Mouse (Mus musculus) intestine, embryonic 16.5 days (tissue): ENCODE results near the gene Wdr19. TPM values are rescaled to one million over a fixed set of nuclear protein-coding genes. Genes with fewer than 3 reads are reported as not detected.

Source experiments
- ATAC-seq: fragments of 200-750 bp; cut with Nextera tagmentation; 2 replicates; pipeline ENCODE4 v1.8.0; 2017; ENCODE audit warnings: moderate TSS enrichment, moderate library complexity
- H3K27ac ChIP-seq: fragments of 300-500 bp; sonication (generic); 2 replicates; pipeline ENCODE4 v1.5.1; 2014; ENCODE audit warnings: mild to moderate bottlenecking, low read length
- H3K27me3 ChIP-seq: fragments of 300-500 bp; sonication (generic); replicated peaks from 2 replicates; pipeline ENCODE4 v1.6.1; 2014; ENCODE audit warnings: low read length, control low read depth, mixed read lengths; ENCODE audit not compliant: control insufficient read depth, insufficient read depth
- H3K36me3 ChIP-seq: fragments of 300-500 bp; sonication (generic); 2 replicates; pipeline ENCODE4 v1.6.1; 2014; ENCODE audit warnings: low read length, control low read depth; ENCODE audit not compliant: control insufficient read depth, insufficient read depth
- H3K4me1 ChIP-seq: fragments of 300-500 bp; sonication (generic); 2 replicates; pipeline ENCODE4 v1.6.1; 2014; ENCODE audit warnings: low read length, control low read depth, mixed read lengths; ENCODE audit not compliant: control insufficient read depth, insufficient read depth
- H3K4me2 ChIP-seq: fragments of 300-500 bp; sonication (generic); 2 replicates; pipeline ENCODE4 v1.6.1; 2014; ENCODE audit warnings: low read depth, low read length, control low read depth
- H3K4me3 ChIP-seq: fragments of 300-500 bp; sonication (generic); 2 replicates; pipeline ENCODE4 v1.5.1; 2014; ENCODE audit warnings: mild to moderate bottlenecking, low read length
- H3K9ac ChIP-seq: fragments of 300-500 bp; sonication (generic); 2 replicates; pipeline ENCODE4 v1.6.1; 2014; ENCODE audit warnings: low read depth, low read length
- H3K9me3 ChIP-seq: fragments of 300-500 bp; sonication (generic); 2 replicates; pipeline ENCODE4 v1.6.1; 2016; ENCODE audit warnings: low read length, control low read depth; ENCODE audit not compliant: control insufficient read depth
- WGBS: fragments of 180-500 bp; shearing (Covaris S2); extraction: QIAGEN DNeasy Blood & Tissue Kit; methylation state at CpG from one replicate; pipeline ENCODE4 v1.1.7; 2014; 5-methylcytosine and 5-hydroxymethylcytosine counted together
- polyA plus RNA-seq: library from polyadenylated mRNA; unstranded; fragments of >200 nt; fragmentation: Nextera tagmentation; extraction: Ambion mirVana; gene quantifications from 2 replicates; pipeline ENCODE4 v1.2.1, GENCODE M21; 2015

The Wdr19 gene
- polyA plus RNA-seq, 1 experiment from 2014 or later = 4.5 TPM

- Histone ChIP-seq H3K27me3 (no peaks in the 10 kb centered on the region), H3K4me2 (no peak overlapping the region), H3K4me3 (no peak overlapping the region), H3K9me3 (no peaks in the 10 kb centered on the region), H3K4me1 (no peaks in the 10 kb centered on the region; the same call in 1 of the 2 replicates), H3K9ac (no peak overlapping the region), H3K27ac (no peak overlapping the region), H3K36me3 (no peaks in the 10 kb centered on the region)
- ATAC-seq = no peak
- WGBS = 76% methylated on average over 21 of the region's 21 CpGs
Measured at GRCm38 (mm10) chr5:65181160-65181793, 18.2 kb upstream of the Wdr19 start.

GRCm38 (mm10) chr5:65181794-65182169, 17.7 kb upstream of the Wdr19 start:
- Histone ChIP-seq H3K9me3 (no peaks in the 10 kb centered on the region), H3K4me3 (no peak overlapping the region), H3K27ac (no peak overlapping the region), H3K4me2 (no peak overlapping the region), H3K4me1 (no peaks in the 10 kb centered on the region; the same call in 1 of the 2 replicates), H3K27me3 (no peaks in the 10 kb centered on the region), H3K36me3 (no peaks in the 10 kb centered on the region), H3K9ac (no peak overlapping the region)
- ATAC-seq = no peak
- 79% methylated on average over 4 of the region's 4 CpGs for WGBS

GRCm38 (mm10) chr5:65182268-65182667, 17.2 kb upstream of the Wdr19 start:
- H3K4me2 ChIP-seq = no peak overlapping the region
- H3K4me1 ChIP-seq = no peaks in the 10 kb centered on the region
- no peaks in the 10 kb centered on the region for H3K27me3 ChIP-seq
- H3K27ac ChIP-seq = no peak overlapping the region
- 90% methylated on average over 1 of the region's 1 CpGs for WGBS
- H3K36me3 ChIP-seq = no peaks in the 10 kb centered on the region
- ATAC-seq = no peak
- no peaks in the 10 kb centered on the region for H3K9me3 ChIP-seq
- H3K4me3 ChIP-seq = no peak overlapping the region
- H3K9ac ChIP-seq = no peak overlapping the region

GRCm38 (mm10) chr5:65191601-65192000, 7.9 kb upstream of the Wdr19 start:
- Histone ChIP-seq H3K9ac (no peak overlapping the region), H3K4me2 (no peak overlapping the region), H3K4me1 (no peaks in the 10 kb centered on the region), H3K9me3 (no peaks in the 10 kb centered on the region), H3K36me3 (no peaks in the 10 kb centered on the region), H3K27me3 (no peaks in the 10 kb centered on the region), H3K4me3 (no peak overlapping the region), H3K27ac (no peak overlapping the region)
- WGBS = 87% methylated on average over 5 of the region's 5 CpGs
- ATAC-seq = no peak

GRCm38 (mm10) chr5:65194441-65194840, 5.1 kb upstream of the Wdr19 start:
- Histone ChIP-seq H3K4me1 (no peaks in the 10 kb centered on the region), H3K4me2 (no peak overlapping the region), H3K27me3 (no peaks in the 10 kb centered on the region), H3K4me3 (no peak overlapping the region), H3K9ac (no peak overlapping the region), H3K36me3 (no peaks in the 10 kb centered on the region), H3K9me3 (no peaks in the 10 kb centered on the region), H3K27ac (no peak overlapping the region)
- ATAC-seq = no peak
- 85% methylated on average over 9 of the region's 9 CpGs for WGBS

GRCm38 (mm10) chr5:65204726-65205125, 5.2 kb downstream of the Wdr19 start:
- H3K27me3 ChIP-seq = no peaks in the 10 kb centered on the region

GRCm38 (mm10) chr5:65213321-65213720, 13.8 kb downstream of the Wdr19 start:
- no peak overlapping the region for H3K27ac ChIP-seq
- no peaks in the 10 kb centered on the region for H3K9me3 ChIP-seq
- H3K4me3 ChIP-seq = no peak overlapping the region
- H3K4me2 ChIP-seq = no peak overlapping the region
- H3K36me3 ChIP-seq = no peaks in the 10 kb centered on the region
- WGBS = 23% methylated on average over 7 of the region's 7 CpGs
- H3K4me1 ChIP-seq = no peaks in the 10 kb centered on the region
- no peaks in the 10 kb centered on the region for H3K27me3 ChIP-seq
- no peak for ATAC-seq
- no peak overlapping the region for H3K9ac ChIP-seq

More at GRCm38 (mm10) chr5:65204726-65205125, 5.2 kb downstream of the Wdr19 start:
- Histone ChIP-seq H3K9ac (no peak overlapping the region), H3K4me3 (no peak overlapping the region), H3K27ac (no peak overlapping the region), H3K9me3 (no peaks in the 10 kb centered on the region), H3K4me1 (peaks cover 5% of the 10 kb centered on the region; the same call in 1 of the 2 replicates), H3K36me3 (no peaks in the 10 kb centered on the region), H3K4me2 (no peak overlapping the region)
- ATAC-seq = no peak
- WGBS = 91% methylated on average over 2 of the region's 2 CpGs

- WGBS = 84% methylated on average over 11 of the region's 11 CpGs
- Histone ChIP-seq H3K27me3 (no peaks in the 10 kb centered on the region), H3K27ac (no peak overlapping the region), H3K36me3 (no peaks in the 10 kb centered on the region), H3K9me3 (no peaks in the 10 kb centered on the region), H3K4me3 (no peak overlapping the region), H3K4me1 (no peaks in the 10 kb centered on the region), H3K9ac (no peak overlapping the region), H3K4me2 (no peak overlapping the region)
- ATAC-seq = no peak
Measured at GRCm38 (mm10) chr5:65217305-65218269, 18.1 kb downstream of the Wdr19 start.

- H3K36me3 ChIP-seq = no peaks in the 10 kb centered on the region
- 84% methylated on average over 7 of the region's 7 CpGs for WGBS
Measured at GRCm38 (mm10) chr5:65221037-65221436, 21.5 kb downstream of the Wdr19 start.

More at GRCm38 (mm10) chr5:65221037-65221436, 21.5 kb downstream of the Wdr19 start:
- H3K4me2 ChIP-seq = no peak overlapping the region
- no peak overlapping the region for H3K9ac ChIP-seq
- ATAC-seq = no peak
- H3K4me3 ChIP-seq = no peak overlapping the region
- no peaks in the 10 kb centered on the region for H3K4me1 ChIP-seq
- H3K27ac ChIP-seq = no peak overlapping the region
- H3K27me3 ChIP-seq = no peaks in the 10 kb centered on the region
- no peaks in the 10 kb centered on the region for H3K9me3 ChIP-seq
